Mouse (Mus musculus): Measurements from ENCODE around the gene Fars2. TPM values are rescaled to one million over a fixed set of nuclear protein-coding genes. Genes with fewer than 3 reads are reported as not detected.
"Not testable (repeated sequence)": the region's sequence is repeated elsewhere in the genome, so short reads cannot be mapped to it uniquely, and the experiment has no call there.

Fars2 gene
- polyA plus RNA-seq, 1 experiment from 2014 or later, result 26.7 TPM

DNA sequence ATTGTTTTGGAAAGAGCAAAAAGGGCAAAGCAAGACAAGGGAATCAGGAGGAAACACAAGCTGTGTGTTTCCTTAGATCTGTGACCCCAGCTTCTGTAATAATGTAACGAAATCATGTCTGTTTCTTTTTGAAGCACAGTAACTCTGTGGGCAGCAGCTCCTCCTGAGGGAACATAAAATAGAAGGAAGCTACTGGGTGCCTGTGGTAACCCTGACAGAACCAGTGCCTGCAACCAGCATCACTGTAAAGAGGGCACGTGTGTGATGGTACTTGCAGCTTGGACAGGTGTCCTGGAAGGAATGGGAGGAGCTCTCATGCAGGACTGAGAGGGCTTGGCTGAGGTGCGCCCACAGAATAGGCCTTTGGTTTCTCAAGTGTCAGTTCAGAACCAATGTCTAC lies 305.2 kb downstream of the Fars2 start:
- 88% methylated on average over 3 of the region's 3 CpGs for WGBS

DNA sequence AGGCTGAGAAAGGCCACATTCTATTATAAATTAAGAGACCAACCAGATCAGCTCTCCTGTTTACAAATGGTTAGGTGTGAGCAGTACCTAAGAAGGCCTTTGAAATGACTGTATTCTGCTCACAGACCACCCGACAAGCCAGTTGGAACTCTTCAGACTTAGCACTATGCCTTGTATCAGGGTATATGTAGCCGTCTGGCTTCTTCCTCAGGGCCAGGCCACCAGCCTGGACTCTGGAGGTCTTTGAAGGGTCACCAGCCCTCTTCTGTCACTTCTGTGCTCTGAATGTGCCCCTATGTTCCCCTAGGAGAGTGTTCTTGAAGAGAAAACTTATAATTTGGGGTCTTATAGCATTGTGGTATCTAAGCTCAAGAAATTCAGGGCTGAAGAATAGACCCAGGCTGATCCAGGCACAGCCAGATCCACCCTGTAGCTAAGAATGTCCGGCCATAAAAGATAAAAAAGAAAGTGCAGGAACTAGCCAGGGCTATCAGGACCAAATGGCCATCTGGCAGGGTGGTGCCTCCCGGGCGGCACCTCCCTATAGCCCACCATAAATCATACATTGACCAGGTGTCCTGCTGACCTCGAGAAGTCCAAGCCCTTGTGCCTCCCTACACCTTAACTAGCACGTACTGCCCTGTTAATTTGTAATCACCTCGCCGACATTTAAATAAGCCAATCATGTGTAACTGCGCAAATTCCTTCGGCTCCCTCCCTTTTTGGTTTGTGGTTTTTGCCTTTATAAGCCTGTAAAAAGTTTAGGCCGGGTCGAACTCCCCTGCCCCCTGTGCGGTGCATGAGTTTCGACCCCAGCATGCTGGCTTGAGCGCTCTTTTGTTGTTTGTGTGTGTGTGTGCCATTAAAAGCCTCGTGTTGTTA lies 308.9 kb downstream of the Fars2 start:
- not testable (repeated sequence) for ATAC-seq (ENCODE audit: low read depth); H3K4me1 ChIP-seq (ENCODE audit: control insufficient read depth, insufficient read depth, low read length); H3K4me2 ChIP-seq (ENCODE audit: low read depth, low read length); H3K27me3 ChIP-seq (ENCODE audit: control insufficient read depth, insufficient read depth, low read length); H3K27ac ChIP-seq (ENCODE audit: low read depth, low read length); H3K36me3 ChIP-seq (ENCODE audit: control insufficient read depth, insufficient read depth, low read length); H3K9me3 ChIP-seq (ENCODE audit: control insufficient read depth, low read length); H3K4me3 ChIP-seq (ENCODE audit: low read depth, low read length); H3K9ac ChIP-seq (replicated peaks; ENCODE audit: low read depth, low read length)
- 17% methylated on average over 17 of the region's 17 CpGs for WGBS

More for the DNA sequence above, 305.2 kb downstream of the Fars2 start:
- Histone ChIP-seq H3K4me2 (ENCODE audit: low read depth, low read length) (no peak overlapping the region), H3K9ac (replicated peaks; ENCODE audit: low read depth, low read length) (no peak overlapping the region), H3K4me3 (ENCODE audit: low read depth, low read length) (no peak overlapping the region), H3K27ac (ENCODE audit: low read depth, low read length) (no peak overlapping the region), H3K9me3 (ENCODE audit: control insufficient read depth, low read length) (no peaks in the 10 kb centered on the region), H3K36me3 (ENCODE audit: control insufficient read depth, insufficient read depth, low read length) (no peaks in the 10 kb centered on the region), H3K4me1 (ENCODE audit: control insufficient read depth, insufficient read depth, low read length) (no peaks in the 10 kb centered on the region), H3K27me3 (ENCODE audit: control insufficient read depth, insufficient read depth, low read length) (no peaks in the 10 kb centered on the region)
- ATAC-seq (ENCODE audit: low read depth), result no peak

DNA sequence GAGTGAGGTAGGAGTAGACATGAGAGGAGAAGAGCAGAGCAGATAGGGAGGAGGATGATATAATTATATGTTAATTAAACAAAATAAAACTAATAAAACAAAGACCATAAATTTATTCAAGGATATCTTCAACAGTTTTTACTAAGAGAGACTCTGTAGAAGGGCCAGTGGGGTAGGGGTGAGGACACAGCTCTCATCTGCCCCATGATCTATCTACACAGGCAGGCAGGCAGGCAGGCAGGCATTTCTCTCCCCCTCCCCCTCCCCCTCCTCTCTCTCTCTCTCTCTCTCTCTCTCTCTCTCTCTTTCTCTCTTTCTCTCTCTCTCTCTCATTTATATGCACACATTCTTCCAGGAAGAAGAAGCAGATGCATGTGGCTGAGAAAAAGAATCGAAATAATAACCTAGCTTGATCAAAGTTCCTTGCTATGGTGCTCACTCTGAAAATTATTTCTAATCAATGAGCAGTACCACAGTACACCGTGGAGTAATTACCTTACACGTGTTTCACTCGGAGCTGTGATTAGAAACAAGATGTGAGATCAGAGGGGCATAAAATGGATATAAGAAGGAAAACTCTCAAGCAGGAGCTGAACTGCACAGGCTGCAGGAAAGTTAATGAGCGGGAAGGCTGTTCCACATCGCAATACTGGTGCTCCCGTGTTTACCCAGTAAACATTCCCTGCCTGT lies 312.4 kb downstream of the Fars2 start:
- Histone ChIP-seq H3K9me3 (ENCODE audit: control insufficient read depth, low read length) (no peaks in the 10 kb centered on the region), H3K27ac (ENCODE audit: low read depth, low read length) (no peak overlapping the region), H3K27me3 (ENCODE audit: control insufficient read depth, insufficient read depth, low read length) (no peaks in the 10 kb centered on the region), H3K4me3 (ENCODE audit: low read depth, low read length) (no peak overlapping the region), H3K4me2 (ENCODE audit: low read depth, low read length) (no peak overlapping the region), H3K36me3 (ENCODE audit: control insufficient read depth, insufficient read depth, low read length) (no peaks in the 10 kb centered on the region), H3K4me1 (ENCODE audit: control insufficient read depth, insufficient read depth, low read length) (peaks cover 7% of the 10 kb centered on the region; the same call in 1 of the 2 replicates), H3K9ac (replicated peaks; ENCODE audit: low read depth, low read length) (no peak overlapping the region)
- 54% methylated on average over 7 of the region's 7 CpGs for WGBS
- ATAC-seq (ENCODE audit: low read depth), result peak; percentile 69

DNA sequence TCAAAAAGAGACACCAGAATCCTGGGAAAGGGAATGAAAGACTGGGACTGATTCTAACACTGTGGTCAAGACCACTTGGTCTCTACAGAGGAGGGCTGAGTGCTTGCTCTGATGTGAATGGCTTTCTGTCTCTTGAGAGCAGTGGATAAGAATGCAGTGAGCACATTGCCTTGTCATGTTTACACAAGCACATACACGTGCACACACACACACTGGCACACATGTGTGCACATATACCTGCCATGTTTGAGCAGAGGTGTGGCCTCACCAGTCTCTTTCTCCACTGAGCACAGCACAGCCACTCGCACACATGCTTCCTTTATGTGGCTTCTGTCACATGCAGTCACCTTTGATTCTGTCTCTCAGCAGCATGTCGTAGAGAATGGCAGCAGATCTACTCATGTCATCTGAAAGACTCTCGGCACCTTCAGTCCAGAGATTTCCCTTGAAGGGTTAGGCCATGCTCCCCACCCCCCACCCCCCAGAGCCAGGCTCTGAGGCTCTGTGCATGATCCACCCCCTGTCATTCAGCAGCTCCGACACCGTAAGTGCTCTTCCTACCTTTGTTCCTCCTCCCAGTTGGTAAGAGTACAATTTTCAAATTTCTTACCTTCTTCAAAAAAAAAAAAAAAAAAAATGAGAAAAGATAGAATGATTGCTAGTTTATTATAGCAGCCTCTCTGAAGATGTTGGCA lies 313.4 kb downstream of the Fars2 start:
- H3K4me2 ChIP-seq (ENCODE audit: low read depth, low read length), result no peak overlapping the region
- H3K36me3 ChIP-seq (ENCODE audit: control insufficient read depth, insufficient read depth, low read length), result no peaks in the 10 kb centered on the region
- no peaks in the 10 kb centered on the region for H3K9me3 ChIP-seq (ENCODE audit: control insufficient read depth, low read length)
- ATAC-seq (ENCODE audit: low read depth), result peak; percentile 34; the same call in 1 of the 2 replicates
- H3K27ac ChIP-seq (ENCODE audit: low read depth, low read length), result no peak overlapping the region
- H3K27me3 ChIP-seq (ENCODE audit: control insufficient read depth, insufficient read depth, low read length), result no peaks in the 10 kb centered on the region
- 63% methylated on average over 6 of the region's 6 CpGs for WGBS
- H3K9ac ChIP-seq (replicated peaks; ENCODE audit: low read depth, low read length), result no peak overlapping the region
- H3K4me1 ChIP-seq (ENCODE audit: control insufficient read depth, insufficient read depth, low read length), result peaks cover 7% of the 10 kb centered on the region; the same call in 1 of the 2 replicates
- H3K4me3 ChIP-seq (ENCODE audit: low read depth, low read length), result no peak overlapping the region

DNA sequence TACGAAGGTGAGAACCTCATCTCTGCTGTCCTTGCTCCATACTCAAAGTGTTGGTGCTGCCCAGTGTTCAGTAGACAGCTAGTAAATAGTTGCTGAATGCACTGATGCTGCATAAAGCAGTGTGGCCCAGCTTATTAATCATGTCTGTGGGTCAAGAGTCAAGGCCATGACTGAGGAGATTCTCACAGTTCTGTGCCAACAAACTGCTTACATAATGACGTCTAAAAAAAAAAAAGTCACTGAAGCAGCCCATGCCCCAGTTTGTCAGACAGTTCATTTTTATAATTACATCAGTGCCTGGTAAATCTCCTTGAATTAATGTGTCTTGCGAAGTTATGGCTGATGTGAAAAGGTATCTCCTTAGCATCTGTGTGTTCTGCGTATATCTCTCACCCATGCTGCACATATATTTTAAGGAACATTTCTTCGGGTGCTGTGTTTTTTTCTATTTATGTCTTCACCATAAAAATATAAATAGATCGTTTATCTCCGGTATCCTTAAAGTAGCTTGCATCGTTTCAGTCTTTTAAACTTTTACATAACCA lies 314.8 kb downstream of the Fars2 start:
- peaks cover 7% of the 10 kb centered on the region; the same call in 1 of the 2 replicates for H3K4me1 ChIP-seq (ENCODE audit: control insufficient read depth, insufficient read depth, low read length)
- no peak overlapping the region for H3K4me3 ChIP-seq (ENCODE audit: low read depth, low read length)
- H3K36me3 ChIP-seq (ENCODE audit: control insufficient read depth, insufficient read depth, low read length), result no peaks in the 10 kb centered on the region
- H3K9me3 ChIP-seq (ENCODE audit: control insufficient read depth, low read length), result no peaks in the 10 kb centered on the region
- H3K27me3 ChIP-seq (ENCODE audit: control insufficient read depth, insufficient read depth, low read length), result no peaks in the 10 kb centered on the region
- no peak for ATAC-seq (ENCODE audit: low read depth)
- no peak overlapping the region for H3K4me2 ChIP-seq (ENCODE audit: low read depth, low read length)
- no peak overlapping the region for H3K9ac ChIP-seq (replicated peaks; ENCODE audit: low read depth, low read length)
- 89% methylated on average over 8 of the region's 8 CpGs for WGBS
- no peak overlapping the region for H3K27ac ChIP-seq (ENCODE audit: low read depth, low read length)

DNA sequence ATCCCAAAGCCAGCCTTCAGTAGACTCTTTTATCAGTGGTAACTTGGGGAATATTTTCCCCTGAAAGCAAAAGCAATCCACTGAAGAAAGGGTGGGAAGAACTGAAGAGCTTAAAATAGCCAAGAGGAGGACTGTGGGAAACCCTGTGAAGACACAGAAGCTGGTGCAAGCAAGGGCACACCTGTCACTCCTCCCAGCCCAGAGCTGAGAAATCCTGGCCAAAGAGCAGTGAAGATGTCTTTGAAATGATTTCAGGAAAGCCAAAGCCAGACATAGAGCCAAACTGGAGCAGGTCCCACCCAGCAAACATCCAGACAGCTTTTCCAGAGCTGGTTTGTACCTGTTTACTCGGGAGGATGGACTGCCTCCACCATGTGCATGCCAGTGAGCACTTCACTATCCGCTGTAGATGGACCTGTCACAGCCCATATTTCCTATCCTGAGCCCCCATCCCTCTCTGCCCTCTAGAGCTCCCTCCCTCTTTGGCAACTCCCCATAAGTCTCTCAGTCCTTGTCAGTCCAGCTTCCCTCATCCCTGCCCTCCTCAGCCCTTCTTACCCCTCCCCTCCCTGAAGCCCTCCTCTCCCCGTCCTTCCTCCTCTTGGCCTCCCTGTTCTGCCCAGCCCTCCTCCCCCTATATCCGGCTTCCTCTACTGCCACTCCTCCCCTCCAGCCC lies 327.7 kb downstream of the Fars2 start:
- H3K9ac ChIP-seq (replicated peaks; ENCODE audit: low read depth, low read length), result no peak overlapping the region
- H3K27me3 ChIP-seq (ENCODE audit: control insufficient read depth, insufficient read depth, low read length), result no peaks in the 10 kb centered on the region
- no peaks in the 10 kb centered on the region for H3K4me1 ChIP-seq (ENCODE audit: control insufficient read depth, insufficient read depth, low read length)
- no peaks in the 10 kb centered on the region for H3K9me3 ChIP-seq (ENCODE audit: control insufficient read depth, low read length)
- H3K4me2 ChIP-seq (ENCODE audit: low read depth, low read length), result no peak overlapping the region
- no peaks in the 10 kb centered on the region for H3K36me3 ChIP-seq (ENCODE audit: control insufficient read depth, insufficient read depth, low read length)
- no peak for ATAC-seq (ENCODE audit: low read depth)
- H3K27ac ChIP-seq (ENCODE audit: low read depth, low read length), result no peak overlapping the region
- 62% methylated on average over 4 of the region's 4 CpGs for WGBS
- H3K4me3 ChIP-seq (ENCODE audit: low read depth, low read length), result no peak overlapping the region

- no peak for ATAC-seq (ENCODE audit: low read depth)
- no peak overlapping the region for H3K4me3 ChIP-seq (ENCODE audit: low read depth, low read length)
- 23% methylated on average over 4 of the region's 4 CpGs for WGBS
- no peak overlapping the region for H3K4me2 ChIP-seq (ENCODE audit: low read depth, low read length)
- no peaks in the 10 kb centered on the region for H3K27me3 ChIP-seq (ENCODE audit: control insufficient read depth, insufficient read depth, low read length)
- H3K27ac ChIP-seq (ENCODE audit: low read depth, low read length), result no peak overlapping the region
- no peaks in the 10 kb centered on the region for H3K36me3 ChIP-seq (ENCODE audit: control insufficient read depth, insufficient read depth, low read length)
- H3K9ac ChIP-seq (replicated peaks; ENCODE audit: low read depth, low read length), result no peak overlapping the region
- no peaks in the 10 kb centered on the region for H3K4me1 ChIP-seq (ENCODE audit: control insufficient read depth, insufficient read depth, low read length)
- no peaks in the 10 kb centered on the region for H3K9me3 ChIP-seq (ENCODE audit: control insufficient read depth, low read length)
Observed at GRCm38 (mm10) chr13:36447947-36448346, 330.7 kb downstream of the Fars2 start.

DNA sequence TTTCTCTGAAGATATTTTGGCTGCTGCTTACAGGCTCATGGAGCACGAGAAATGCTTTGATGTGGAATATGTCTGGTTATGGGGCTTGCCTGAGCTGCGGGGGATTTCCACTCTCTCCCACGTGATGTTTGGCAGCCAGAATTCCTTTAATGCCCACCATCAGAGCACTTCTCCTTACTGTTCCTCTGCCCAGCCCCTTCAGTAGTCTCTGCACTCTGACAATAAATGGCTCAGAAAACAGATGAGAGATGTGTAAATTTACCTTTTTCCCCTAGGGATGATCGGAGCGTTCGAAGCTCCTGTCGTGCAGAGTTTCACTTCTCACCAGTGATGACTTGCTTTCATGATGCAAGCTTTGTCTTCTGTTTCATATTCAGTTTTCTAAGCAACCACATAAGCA lies 331.4 kb downstream of the Fars2 start:
- no peak overlapping the region for H3K4me3 ChIP-seq (ENCODE audit: low read depth, low read length)
- no peaks in the 10 kb centered on the region for H3K4me1 ChIP-seq (ENCODE audit: control insufficient read depth, insufficient read depth, low read length)
- H3K9me3 ChIP-seq (ENCODE audit: control insufficient read depth, low read length), result no peaks in the 10 kb centered on the region
- H3K27ac ChIP-seq (ENCODE audit: low read depth, low read length), result no peak overlapping the region
- 74% methylated on average over 7 of the region's 7 CpGs for WGBS
- no peak overlapping the region for H3K4me2 ChIP-seq (ENCODE audit: low read depth, low read length)
- no peaks in the 10 kb centered on the region for H3K27me3 ChIP-seq (ENCODE audit: control insufficient read depth, insufficient read depth, low read length)
- H3K36me3 ChIP-seq (ENCODE audit: control insufficient read depth, insufficient read depth, low read length), result no peaks in the 10 kb centered on the region
- no peak for ATAC-seq (ENCODE audit: low read depth)
- H3K9ac ChIP-seq (replicated peaks; ENCODE audit: low read depth, low read length), result no peak overlapping the region

All from neural tube, embryonic 14.5 days (tissue).